Mouse (Mus musculus): ENCODE measurements around the gene Kxd1. TPM values are rescaled to one million over a fixed set of nuclear protein-coding genes. Genes with fewer than 3 reads are reported as not detected.

The Kxd1 gene
- total RNA-seq (2014; rRNA removed), result 48.7 and 56.8 TPM in 2 replicates
- polyA plus RNA-seq (2015; fragmentation: Nextera tagmentation; extraction: Ambion mirVana), result 53.8 and 56.6 TPM in 2 replicates

DNA sequence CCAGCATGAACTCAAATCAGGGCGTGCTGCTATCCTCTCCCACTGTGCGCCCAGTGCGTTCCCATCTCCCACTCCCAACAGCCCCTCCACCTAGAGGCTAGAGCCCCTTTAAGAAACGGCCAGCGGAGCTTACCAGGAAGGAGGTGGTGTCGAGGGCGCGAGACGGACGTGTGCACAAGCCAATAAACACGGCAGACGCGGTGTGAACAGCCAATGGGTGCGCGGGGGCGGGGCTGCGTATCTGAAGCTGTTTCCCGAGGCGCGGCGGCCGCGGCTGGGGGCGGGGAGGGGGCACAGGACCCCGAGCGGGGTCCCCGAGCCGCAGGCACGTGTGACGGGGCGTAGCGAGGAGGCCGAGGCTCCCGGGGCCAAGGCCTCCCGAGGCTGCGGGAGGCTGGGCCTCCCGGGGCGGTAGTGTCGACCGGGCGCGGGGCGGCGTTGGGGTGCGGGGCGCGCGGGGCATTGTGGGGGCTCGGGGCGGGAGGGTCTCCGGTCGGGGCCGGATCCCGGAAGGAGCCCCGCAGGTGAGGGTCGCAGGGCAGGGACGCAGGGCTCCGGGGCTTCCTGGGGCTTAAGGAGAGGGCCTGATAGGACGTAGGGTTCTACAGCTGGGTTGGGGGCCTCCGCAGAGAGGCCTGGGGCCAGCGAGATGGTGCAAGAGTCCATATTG lies at the start of gene Kxd1, which contains the start of gene Fkbp8:
Gene Kxd1, minus strand, starts transcription at position 445 of the 670 bp plus-strand sequence.
Gene Fkbp8, plus strand, starts transcription at position 213 of the 670 bp plus-strand sequence.
- DNase-seq (ENCODE audit: low spot score) (peak; percentile 97), ATAC-seq (peak; percentile 94)
- WGBS, result 3% methylated on average over 56 of the region's 61 CpGs
- Histone ChIP-seq H3K4me2 (ENCODE audit: low read depth, low read length) (peak within 1 kb of the TSS; percentile 64), H3K36me3 (ENCODE audit: insufficient read depth, low read length) (peaks cover 17% of the 10 kb centered on the region), H3K27me3 (ENCODE audit: insufficient read depth, low read length) (no peaks in the 10 kb centered on the region), H3K9ac (replicated peaks; ENCODE audit: low read length) (peak within 1 kb of the TSS; percentile 98), H3K4me1 (ENCODE audit: insufficient read depth, low read length) (peaks cover 7% of the 10 kb centered on the region; the same call in 1 of the 2 replicates), H3K4me3 (ENCODE audit: low read length) (peak within 1 kb of the TSS; percentile 89), H3K9me3 (ENCODE audit: low read length) (no peaks in the 10 kb centered on the region), H3K27ac (peak within 1 kb of the TSS; percentile 93)
- TF ChIP-seq CTCF (IDR thresholded peaks at IDR 0.05; ENCODE audit: low read depth), result peak; percentile 37

DNA sequence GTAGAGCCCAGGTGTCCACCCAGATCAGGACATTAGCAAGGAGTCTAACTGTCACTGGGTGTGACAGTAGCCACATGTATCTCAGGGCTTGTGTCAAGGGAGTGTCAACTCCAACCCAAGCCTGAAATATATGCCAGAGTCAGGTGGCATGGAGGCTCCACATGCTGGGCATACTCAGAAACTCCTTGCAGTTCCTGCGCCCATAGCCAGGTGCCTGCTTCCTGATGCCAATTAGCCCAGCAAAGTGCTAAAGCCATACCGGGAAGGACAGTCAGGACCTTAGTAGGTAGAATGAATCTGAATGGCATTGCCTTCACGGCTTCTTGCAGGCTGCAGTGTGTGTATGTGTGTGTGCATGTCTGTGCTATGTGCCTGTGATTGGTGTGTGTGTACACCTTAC lies 49.5 kb upstream of the Kxd1 start:
- H3K36me3 ChIP-seq (ENCODE audit: insufficient read depth, low read length), result peaks cover 25% of the 10 kb centered on the region
- ATAC-seq, result no peak

DNA sequence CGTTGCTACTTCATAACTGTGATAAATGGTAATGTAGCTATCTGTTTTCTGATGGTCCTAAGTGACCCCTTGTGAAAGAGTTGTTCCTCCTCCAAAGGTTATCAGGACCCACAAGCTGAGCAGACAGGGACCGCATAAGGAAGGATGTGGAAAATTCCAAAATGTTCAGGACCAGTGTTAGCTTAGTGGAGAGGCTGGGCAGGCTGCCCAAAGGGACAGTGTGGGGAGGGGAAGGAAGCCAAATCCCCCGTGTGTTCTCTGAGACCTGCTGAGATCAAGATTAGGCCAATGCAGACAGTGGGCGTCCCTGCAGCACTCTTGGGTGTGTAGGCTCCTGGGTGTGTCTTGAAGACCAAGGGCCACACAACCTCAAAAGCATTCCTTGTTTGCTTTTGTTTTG lies 47.2 kb upstream of the Kxd1 start:
- H3K36me3 ChIP-seq (ENCODE audit: insufficient read depth, low read length), result peaks cover 8% of the 10 kb centered on the region

More for the DNA sequence above, 49.5 kb upstream of the Kxd1 start:
- no peak overlapping the region for H3K27ac ChIP-seq
- no peak overlapping the region for H3K4me2 ChIP-seq (ENCODE audit: low read depth, low read length)
- no peak for DNase-seq (ENCODE audit: low spot score)
- no peak for TF ChIP-seq CTCF (IDR thresholded peaks at IDR 0.05; ENCODE audit: low read depth)
- no peak overlapping the region for H3K4me3 ChIP-seq (ENCODE audit: low read length)
- no peak overlapping the region for H3K9ac ChIP-seq (replicated peaks; ENCODE audit: low read length)
- H3K9me3 ChIP-seq (ENCODE audit: low read length), result no peaks in the 10 kb centered on the region
- no peaks in the 10 kb centered on the region for H3K27me3 ChIP-seq (ENCODE audit: insufficient read depth, low read length)
- no peaks in the 10 kb centered on the region for H3K4me1 ChIP-seq (ENCODE audit: insufficient read depth, low read length)
- WGBS, result 93% methylated on average over 3 of the region's 3 CpGs

DNA sequence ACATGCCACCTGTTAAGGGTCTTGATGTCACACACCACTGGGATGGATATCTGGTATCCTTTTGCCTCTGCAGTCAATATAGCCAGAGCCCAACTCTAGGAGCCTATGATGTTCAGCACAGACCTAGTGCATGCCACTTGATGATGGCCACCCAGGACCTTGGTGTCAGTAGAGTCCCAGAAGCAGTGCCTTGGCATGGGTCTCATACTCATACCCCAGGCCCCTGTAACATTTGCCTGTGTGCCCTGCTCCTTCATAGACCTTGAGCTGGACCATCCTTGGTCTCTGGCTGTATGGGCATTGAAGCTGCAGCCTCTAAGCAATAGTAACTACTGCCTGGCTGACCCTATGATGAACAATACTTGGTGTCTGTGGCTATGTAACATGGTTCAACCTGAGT lies 46.5 kb upstream of the Kxd1 start:
- no peak overlapping the region for H3K4me3 ChIP-seq (ENCODE audit: low read length)
- H3K27ac ChIP-seq, result no peak overlapping the region
- TF ChIP-seq CTCF (IDR thresholded peaks at IDR 0.05; ENCODE audit: low read depth), result no peak
- H3K4me2 ChIP-seq (ENCODE audit: low read depth, low read length), result no peak overlapping the region
- DNase-seq (ENCODE audit: low spot score), result no peak
- H3K9me3 ChIP-seq (ENCODE audit: low read length), result no peaks in the 10 kb centered on the region
- ATAC-seq, result no peak
- H3K36me3 ChIP-seq (ENCODE audit: insufficient read depth, low read length), result peaks cover 8% of the 10 kb centered on the region
- no peaks in the 10 kb centered on the region for H3K27me3 ChIP-seq (ENCODE audit: insufficient read depth, low read length)
- H3K4me1 ChIP-seq (ENCODE audit: insufficient read depth, low read length), result no peaks in the 10 kb centered on the region
- no peak overlapping the region for H3K9ac ChIP-seq (replicated peaks; ENCODE audit: low read length)

More for the DNA sequence above, 47.2 kb upstream of the Kxd1 start:
- no peak overlapping the region for H3K4me2 ChIP-seq (ENCODE audit: low read depth, low read length)
- H3K4me1 ChIP-seq (ENCODE audit: insufficient read depth, low read length), result no peaks in the 10 kb centered on the region
- H3K27me3 ChIP-seq (ENCODE audit: insufficient read depth, low read length), result no peaks in the 10 kb centered on the region
- no peak for TF ChIP-seq CTCF (IDR thresholded peaks at IDR 0.05; ENCODE audit: low read depth)
- DNase-seq (ENCODE audit: low spot score) (no peak), ATAC-seq (no peak)
- H3K9ac ChIP-seq (replicated peaks; ENCODE audit: low read length), result no peak overlapping the region
- no peak overlapping the region for H3K4me3 ChIP-seq (ENCODE audit: low read length)
- WGBS, result 57% methylated on average over 4 of the region's 4 CpGs
- no peak overlapping the region for H3K27ac ChIP-seq
- no peaks in the 10 kb centered on the region for H3K9me3 ChIP-seq (ENCODE audit: low read length)

DNA sequence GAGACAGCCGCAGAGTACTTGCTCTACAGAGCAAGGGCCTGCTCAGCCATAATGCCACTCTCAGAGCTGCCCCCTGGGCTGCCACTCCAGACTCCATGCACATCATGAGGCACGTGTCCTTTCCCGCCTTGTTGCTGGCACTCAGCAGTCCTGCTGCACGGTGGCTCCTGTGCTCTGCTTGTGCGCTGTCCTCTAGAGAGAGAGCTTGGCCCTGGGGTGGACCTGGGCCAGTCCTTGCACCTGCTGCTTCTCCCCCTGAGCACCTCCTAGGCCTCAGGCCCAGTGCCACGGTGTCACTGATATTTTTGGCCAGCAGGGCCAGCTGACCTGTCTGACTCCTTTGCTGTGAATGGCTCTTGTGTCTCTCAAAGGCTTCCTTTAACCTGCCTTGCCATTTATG lies 43.2 kb upstream of the Kxd1 start:
- Histone ChIP-seq H3K4me2 (ENCODE audit: low read depth, low read length) (no peak overlapping the region), H3K9ac (replicated peaks; ENCODE audit: low read length) (no peak overlapping the region), H3K27me3 (ENCODE audit: insufficient read depth, low read length) (no peaks in the 10 kb centered on the region), H3K36me3 (ENCODE audit: insufficient read depth, low read length) (no peaks in the 10 kb centered on the region; the same call in 1 of the 2 replicates), H3K27ac (no peak overlapping the region), H3K4me1 (ENCODE audit: insufficient read depth, low read length) (no peaks in the 10 kb centered on the region), H3K9me3 (ENCODE audit: low read length) (no peaks in the 10 kb centered on the region), H3K4me3 (ENCODE audit: low read length) (no peak overlapping the region)
- TF ChIP-seq CTCF (IDR thresholded peaks at IDR 0.05; ENCODE audit: low read depth), result no peak
- DNase-seq (ENCODE audit: low spot score) (no peak), ATAC-seq (no peak)
- WGBS, result 59% methylated on average over 6 of the region's 6 CpGs

DNA sequence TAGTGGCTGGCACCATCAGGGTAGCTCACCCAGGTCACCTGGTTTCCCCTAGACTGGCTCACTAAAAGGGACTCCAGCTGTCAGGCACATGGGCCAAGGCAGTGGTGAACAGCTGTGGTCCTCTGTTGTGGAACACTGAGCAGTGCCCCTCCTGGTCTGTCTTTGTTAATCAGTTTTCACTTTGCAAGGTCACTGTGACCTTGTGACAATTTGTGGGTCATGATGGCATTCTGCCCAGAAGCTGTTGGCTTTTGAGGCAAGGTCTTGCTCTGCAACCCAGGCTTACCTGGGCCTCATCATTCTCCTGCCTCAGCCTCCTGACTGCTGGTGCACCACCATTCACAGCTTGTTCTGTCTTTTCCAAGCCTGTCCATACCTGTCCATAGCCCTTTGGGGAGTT lies 42.6 kb upstream of the Kxd1 start:
- DNase-seq (ENCODE audit: low spot score) (no peak), ATAC-seq (no peak)
- no peaks in the 10 kb centered on the region for H3K27me3 ChIP-seq (ENCODE audit: insufficient read depth, low read length)
- no peaks in the 10 kb centered on the region for H3K4me1 ChIP-seq (ENCODE audit: insufficient read depth, low read length)
- H3K9me3 ChIP-seq (ENCODE audit: low read length), result no peaks in the 10 kb centered on the region
- H3K9ac ChIP-seq (replicated peaks; ENCODE audit: low read length), result no peak overlapping the region
- no peak overlapping the region for H3K27ac ChIP-seq
- no peak overlapping the region for H3K4me2 ChIP-seq (ENCODE audit: low read depth, low read length)
- no peak overlapping the region for H3K4me3 ChIP-seq (ENCODE audit: low read length)
- H3K36me3 ChIP-seq (ENCODE audit: insufficient read depth, low read length), result no peaks in the 10 kb centered on the region; the same call in 1 of the 2 replicates
- no peak for TF ChIP-seq CTCF (IDR thresholded peaks at IDR 0.05; ENCODE audit: low read depth)

DNA sequence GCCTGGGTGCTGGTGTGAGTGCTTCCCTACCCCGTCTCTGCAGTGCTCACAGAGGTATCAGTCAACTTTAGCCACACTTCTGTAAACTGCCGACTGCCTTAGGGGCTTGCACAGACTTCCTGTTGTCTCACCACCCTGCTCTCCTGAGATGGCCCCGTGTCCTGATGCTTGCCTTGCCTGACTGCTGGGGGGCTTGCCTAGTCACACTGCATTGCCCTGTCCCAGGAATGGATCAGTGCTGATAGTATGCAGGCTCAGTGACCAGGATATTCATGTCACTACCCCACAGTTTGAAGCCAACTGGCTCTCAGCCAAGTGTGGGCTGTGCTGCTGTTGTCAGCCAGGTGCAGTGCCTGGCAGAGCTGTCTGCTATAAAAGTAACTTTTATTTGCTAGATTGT lies 37.8 kb upstream of the Kxd1 start:
- Histone ChIP-seq H3K27me3 (ENCODE audit: insufficient read depth, low read length) (no peaks in the 10 kb centered on the region), H3K27ac (no peak overlapping the region), H3K4me3 (ENCODE audit: low read length) (no peak overlapping the region), H3K9ac (replicated peaks; ENCODE audit: low read length) (no peak overlapping the region), H3K4me1 (ENCODE audit: insufficient read depth, low read length) (peaks cover 8% of the 10 kb centered on the region; the same call in 1 of the 2 replicates), H3K9me3 (ENCODE audit: low read length) (no peaks in the 10 kb centered on the region), H3K4me2 (ENCODE audit: low read depth, low read length) (no peak overlapping the region), H3K36me3 (ENCODE audit: insufficient read depth, low read length) (no peaks in the 10 kb centered on the region; the same call in 1 of the 2 replicates)
- ATAC-seq (no peak), DNase-seq (ENCODE audit: low spot score) (peak; percentile 34)
- TF ChIP-seq CTCF (IDR thresholded peaks at IDR 0.05; ENCODE audit: low read depth), result no peak
- 51% methylated on average over 3 of the region's 3 CpGs for WGBS
